Mouse (Mus musculus): ENCODE measurements around the gene Ogfod2. TPM values are rescaled to one million over a fixed set of nuclear protein-coding genes. Genes with fewer than 3 reads are reported as not detected.
A peak's percentile ranks its signal among the peaks of the same experiment; 100 is the strongest.

Gene Ogfod2
- polyA plus RNA-seq, 1 experiment from 2014 or later: 19.7 TPM

DNA sequence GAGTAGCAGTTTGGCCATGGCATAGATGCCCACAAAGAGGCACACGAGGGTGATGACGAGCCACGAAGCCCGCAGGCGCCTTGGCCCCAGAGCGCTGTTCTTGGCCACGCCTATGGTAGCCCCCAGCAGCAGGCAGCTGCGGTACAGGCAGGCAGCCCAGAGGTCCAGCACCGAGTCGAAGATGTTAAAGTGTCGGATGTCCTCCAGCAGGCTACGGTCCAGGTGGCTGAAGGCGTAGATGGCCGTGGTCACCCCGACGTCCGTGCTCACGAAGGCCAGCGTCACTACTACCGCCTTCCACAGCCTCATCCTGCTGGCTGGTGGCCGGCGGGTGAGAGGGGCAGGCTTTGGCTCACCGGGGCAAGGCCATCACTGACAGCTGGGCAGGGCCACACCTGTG is 22.2 kb upstream of the Ogfod2 start:
- Histone ChIP-seq H3K9ac (replicated peaks; ENCODE audit: low read length) (no peak overlapping the region), H3K4me1 (ENCODE audit: control insufficient read depth, insufficient read depth, low read length) (no peaks in the 10 kb centered on the region), H3K9me3 (ENCODE audit: control insufficient read depth, low read length) (no peaks in the 10 kb centered on the region), H3K27ac (replicated peaks; ENCODE audit: low read depth, low read length) (no peak overlapping the region), H3K27me3 (ENCODE audit: control insufficient read depth, insufficient read depth, low read length) (no peaks in the 10 kb centered on the region), H3K36me3 (ENCODE audit: control insufficient read depth, insufficient read depth, low read length) (no peaks in the 10 kb centered on the region), H3K4me2 (ENCODE audit: low read length) (no peak overlapping the region), H3K4me3 (replicated peaks; ENCODE audit: low read depth, low read length) (no peak overlapping the region)
- DNase-seq (no peak), ATAC-seq (ENCODE audit: low FRiP score, low TSS enrichment) (no peak)
- WGBS: 88% methylated on average over 23 of the region's 23 CpGs

DNA sequence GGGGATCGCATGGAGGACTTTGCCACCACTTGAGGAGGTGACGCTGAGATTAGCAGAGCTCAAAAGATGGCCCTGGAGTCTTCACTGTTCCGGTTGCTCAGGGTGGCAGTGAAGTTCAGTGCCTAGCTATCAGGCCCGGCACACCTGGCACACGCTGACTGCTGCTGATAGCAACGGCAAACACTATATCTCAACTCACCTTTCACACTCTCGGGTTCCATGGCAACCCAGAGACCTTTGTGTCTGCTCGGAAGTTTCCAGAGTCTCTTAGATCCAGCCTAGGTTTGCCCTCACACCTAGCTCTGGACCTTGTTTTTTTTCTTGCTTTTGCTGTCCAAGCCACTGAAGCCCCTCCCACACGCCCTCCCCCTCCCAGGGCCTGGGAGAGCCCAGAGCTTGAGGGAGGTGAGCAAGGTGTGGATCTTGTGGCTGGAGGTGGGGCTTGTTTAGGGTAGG is 20.1 kb upstream of the Ogfod2 start:
- 73% methylated on average over 9 of the region's 9 CpGs for WGBS
- DNase-seq: no peak
- no peaks in the 10 kb centered on the region for H3K9me3 ChIP-seq (ENCODE audit: control insufficient read depth, low read length)
- H3K36me3 ChIP-seq (ENCODE audit: control insufficient read depth, insufficient read depth, low read length): no peaks in the 10 kb centered on the region
- no peak overlapping the region for H3K27ac ChIP-seq (replicated peaks; ENCODE audit: low read depth, low read length)
- H3K27me3 ChIP-seq (ENCODE audit: control insufficient read depth, insufficient read depth, low read length): peaks cover 8% of the 10 kb centered on the region
- no peak overlapping the region for H3K4me3 ChIP-seq (replicated peaks; ENCODE audit: low read depth, low read length)
- H3K4me1 ChIP-seq (ENCODE audit: control insufficient read depth, insufficient read depth, low read length): peaks cover 10% of the 10 kb centered on the region; the same call in 1 of the 2 replicates
- no peak overlapping the region for H3K9ac ChIP-seq (replicated peaks; ENCODE audit: low read length)
- no peak overlapping the region for H3K4me2 ChIP-seq (ENCODE audit: low read length)
- no peak for ATAC-seq (ENCODE audit: low FRiP score, low TSS enrichment)

DNA sequence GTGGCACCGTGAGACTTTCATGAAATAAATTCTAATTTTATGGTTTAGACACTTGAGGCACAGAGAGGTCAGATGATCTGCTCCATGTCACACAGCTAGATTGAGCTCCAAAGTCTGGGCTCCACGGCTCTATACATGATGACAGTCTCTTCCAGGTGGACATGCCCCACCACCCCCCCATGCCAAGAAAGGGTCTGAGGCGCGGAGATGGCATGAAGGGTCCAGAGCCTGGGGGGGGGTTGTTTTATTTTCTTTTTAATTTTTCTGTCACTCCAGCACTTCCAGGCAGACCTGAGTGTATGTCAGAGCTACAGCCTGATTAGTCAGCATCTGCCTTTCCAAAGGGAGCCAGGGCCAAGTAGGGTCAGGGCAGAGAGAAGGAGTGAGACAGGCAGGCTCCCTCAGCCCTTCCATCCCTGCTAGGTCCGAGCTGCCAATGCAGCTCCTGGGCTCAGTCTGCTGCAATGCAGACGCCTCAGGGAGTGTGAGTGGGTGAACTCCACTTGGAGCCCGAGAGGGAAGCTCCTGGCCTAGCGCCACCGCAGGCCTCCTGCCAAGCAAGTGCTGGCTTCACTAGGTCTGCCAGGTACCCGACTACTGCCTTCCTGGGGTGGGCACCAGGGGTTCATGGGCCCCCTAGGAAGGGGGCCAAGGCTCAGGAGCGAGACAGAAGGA is 18.8 kb upstream of the Ogfod2 start:
- ATAC-seq (ENCODE audit: low FRiP score, low TSS enrichment) (no peak), DNase-seq (peak; percentile 41)
- Histone ChIP-seq H3K27ac (replicated peaks; ENCODE audit: low read depth, low read length) (no peak overlapping the region), H3K9ac (replicated peaks; ENCODE audit: low read length) (no peak overlapping the region), H3K4me2 (ENCODE audit: low read length) (no peak overlapping the region), H3K4me3 (replicated peaks; ENCODE audit: low read depth, low read length) (no peak overlapping the region), H3K9me3 (ENCODE audit: control insufficient read depth, low read length) (no peaks in the 10 kb centered on the region), H3K36me3 (ENCODE audit: control insufficient read depth, insufficient read depth, low read length) (no peaks in the 10 kb centered on the region), H3K27me3 (ENCODE audit: control insufficient read depth, insufficient read depth, low read length) (peaks cover 8% of the 10 kb centered on the region), H3K4me1 (ENCODE audit: control insufficient read depth, insufficient read depth, low read length) (peaks cover 10% of the 10 kb centered on the region; the same call in 1 of the 2 replicates)
- 73% methylated on average over 11 of the region's 11 CpGs for WGBS

DNA sequence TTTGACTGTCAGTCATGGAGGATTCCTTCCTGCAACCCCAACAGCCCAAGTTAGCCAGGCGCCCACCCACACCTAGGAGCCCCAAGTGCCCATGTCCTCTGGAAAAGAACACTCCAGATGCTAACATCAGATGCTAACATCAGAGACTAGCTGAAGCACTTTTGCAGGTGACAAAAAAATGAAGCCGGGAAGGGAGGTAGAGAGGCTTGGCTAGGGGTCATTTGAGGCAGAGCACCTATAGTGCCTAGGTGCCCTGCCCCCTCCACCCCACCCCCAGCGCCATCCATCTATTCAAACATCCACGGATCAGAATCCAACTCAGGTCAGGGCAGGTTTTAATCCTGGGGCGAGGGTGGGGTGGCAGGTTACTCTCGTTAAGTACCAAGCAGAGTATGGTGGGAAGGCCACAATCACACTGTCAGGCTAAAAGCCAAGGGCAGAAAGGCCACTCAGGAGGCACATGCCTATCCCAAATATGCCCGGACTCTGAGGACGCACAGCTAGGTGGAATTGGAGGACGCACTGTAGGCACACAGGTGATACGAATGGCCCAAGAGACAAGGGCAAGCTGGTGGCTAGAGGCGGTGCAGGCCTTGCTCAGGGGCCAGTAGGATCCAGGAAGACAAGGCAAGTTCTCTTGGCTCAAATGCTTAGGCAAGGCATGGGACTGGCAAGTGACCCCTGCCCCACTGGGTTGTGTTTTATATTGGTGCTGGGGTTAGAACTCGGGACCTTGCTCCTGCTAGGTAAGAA is 18.1 kb upstream of the Ogfod2 start:
- H3K27ac ChIP-seq (replicated peaks; ENCODE audit: low read depth, low read length): no peak overlapping the region
- WGBS: 87% methylated on average over 12 of the region's 12 CpGs
- DNase-seq (no peak), ATAC-seq (ENCODE audit: low FRiP score, low TSS enrichment) (no peak)
- no peaks in the 10 kb centered on the region for H3K36me3 ChIP-seq (ENCODE audit: control insufficient read depth, insufficient read depth, low read length)
- no peak overlapping the region for H3K4me3 ChIP-seq (replicated peaks; ENCODE audit: low read depth, low read length)
- H3K9ac ChIP-seq (replicated peaks; ENCODE audit: low read length): no peak overlapping the region
- no peak overlapping the region for H3K4me2 ChIP-seq (ENCODE audit: low read length)
- no peaks in the 10 kb centered on the region for H3K9me3 ChIP-seq (ENCODE audit: control insufficient read depth, low read length)
- H3K27me3 ChIP-seq (ENCODE audit: control insufficient read depth, insufficient read depth, low read length): peaks cover 8% of the 10 kb centered on the region
- H3K4me1 ChIP-seq (ENCODE audit: control insufficient read depth, insufficient read depth, low read length): peaks cover 10% of the 10 kb centered on the region; the same call in 1 of the 2 replicates

DNA sequence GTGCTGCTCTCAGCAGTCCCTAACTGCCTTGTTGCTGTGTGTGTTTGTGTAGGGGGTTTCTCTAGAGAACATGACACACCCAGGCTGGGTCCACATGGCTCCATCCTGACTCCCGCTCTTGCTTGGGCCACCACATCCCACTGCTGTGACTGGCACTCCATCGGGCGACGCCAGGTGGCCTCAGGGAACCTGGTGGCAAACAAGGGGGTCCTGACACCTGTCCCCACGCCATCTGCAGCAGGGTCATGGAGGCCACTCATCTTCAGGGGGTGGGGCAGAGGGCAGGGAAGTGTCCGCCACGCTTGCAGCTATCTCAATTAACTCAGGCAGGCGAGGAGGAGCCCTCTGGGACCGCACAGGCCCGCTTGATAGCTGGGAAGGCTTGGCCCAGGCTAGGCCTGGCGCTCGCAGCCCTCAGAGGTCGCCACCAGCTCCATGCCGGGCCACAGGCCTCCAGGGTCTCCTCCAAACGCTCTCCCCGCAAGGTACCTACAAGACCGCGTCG is 17.0 kb upstream of the Ogfod2 start:
- peak overlapping the region; percentile 42 for H3K4me3 ChIP-seq (replicated peaks; ENCODE audit: low read depth, low read length)
- H3K36me3 ChIP-seq (ENCODE audit: control insufficient read depth, insufficient read depth, low read length): no peaks in the 10 kb centered on the region
- DNase-seq: no peak
- no peaks in the 10 kb centered on the region for H3K9me3 ChIP-seq (ENCODE audit: control insufficient read depth, low read length)
- peak; percentile 58; the same call in 1 of the 2 replicates for ATAC-seq (ENCODE audit: low FRiP score, low TSS enrichment)
- peak overlapping the region; percentile 52 for H3K9ac ChIP-seq (replicated peaks; ENCODE audit: low read length)
- H3K27me3 ChIP-seq (ENCODE audit: control insufficient read depth, insufficient read depth, low read length): peaks cover 8% of the 10 kb centered on the region
- H3K27ac ChIP-seq (replicated peaks; ENCODE audit: low read depth, low read length): no peak overlapping the region
- H3K4me2 ChIP-seq (ENCODE audit: low read length): peak overlapping the region; percentile 57
- WGBS: 8% methylated on average over 19 of the region's 19 CpGs
- peaks cover 10% of the 10 kb centered on the region; the same call in 1 of the 2 replicates for H3K4me1 ChIP-seq (ENCODE audit: control insufficient read depth, insufficient read depth, low read length)

DNA sequence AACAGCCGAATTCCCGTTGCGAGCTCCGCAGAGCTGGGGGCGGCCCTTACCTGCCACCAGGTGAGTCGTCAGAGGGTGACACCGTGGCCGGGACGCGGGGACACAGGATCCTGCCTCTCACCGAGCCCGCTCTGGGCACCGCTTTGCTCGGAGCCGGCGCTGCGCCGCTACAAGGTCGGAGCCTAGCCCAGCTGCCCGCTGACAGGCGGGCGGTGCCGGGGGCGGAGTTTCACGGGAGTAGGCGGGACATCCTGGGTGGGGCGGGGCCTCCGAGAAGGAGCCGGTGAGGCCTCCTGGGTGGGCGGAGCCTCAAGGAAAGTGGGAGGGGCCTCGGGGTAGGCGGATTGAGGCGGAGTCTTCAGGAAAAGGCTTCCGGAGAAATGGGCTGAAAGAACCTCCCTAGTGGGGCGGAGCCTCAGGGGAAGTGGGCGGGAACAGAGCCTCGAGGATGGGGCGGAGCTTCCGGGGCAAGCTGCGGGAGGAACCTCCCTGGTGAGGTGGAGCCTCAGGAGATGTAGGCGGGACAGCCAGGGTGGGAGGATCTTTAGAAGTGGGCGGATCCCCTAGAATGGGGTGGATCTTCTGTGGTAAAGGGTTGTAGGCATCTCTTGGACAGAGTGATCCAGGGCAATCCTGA is 16.4 kb upstream of the Ogfod2 start, which contains the start of gene Abcb9:
Gene Abcb9 (minus strand): TSS at position 203 of the 637 bp plus-strand sequence.
- ATAC-seq (ENCODE audit: low FRiP score, low TSS enrichment) (peak; percentile 73; the same call in 1 of the 2 replicates), DNase-seq (peak; percentile 86)
- Histone ChIP-seq H3K27ac (replicated peaks; ENCODE audit: low read depth, low read length) (no peak within 1 kb of the TSS), H3K4me3 (replicated peaks; ENCODE audit: low read depth, low read length) (peak within 1 kb of the TSS; percentile 42), H3K9me3 (ENCODE audit: control insufficient read depth, low read length) (no peaks in the 10 kb centered on the region), H3K36me3 (ENCODE audit: control insufficient read depth, insufficient read depth, low read length) (no peaks in the 10 kb centered on the region), H3K9ac (replicated peaks; ENCODE audit: low read length) (peak within 1 kb of the TSS; percentile 52), H3K27me3 (ENCODE audit: control insufficient read depth, insufficient read depth, low read length) (peaks cover 8% of the 10 kb centered on the region), H3K4me2 (ENCODE audit: low read length) (peak within 1 kb of the TSS; percentile 57), H3K4me1 (ENCODE audit: control insufficient read depth, insufficient read depth, low read length) (peaks cover 10% of the 10 kb centered on the region; the same call in 1 of the 2 replicates)
- 1% methylated on average over 42 of the region's 42 CpGs for WGBS

DNA sequence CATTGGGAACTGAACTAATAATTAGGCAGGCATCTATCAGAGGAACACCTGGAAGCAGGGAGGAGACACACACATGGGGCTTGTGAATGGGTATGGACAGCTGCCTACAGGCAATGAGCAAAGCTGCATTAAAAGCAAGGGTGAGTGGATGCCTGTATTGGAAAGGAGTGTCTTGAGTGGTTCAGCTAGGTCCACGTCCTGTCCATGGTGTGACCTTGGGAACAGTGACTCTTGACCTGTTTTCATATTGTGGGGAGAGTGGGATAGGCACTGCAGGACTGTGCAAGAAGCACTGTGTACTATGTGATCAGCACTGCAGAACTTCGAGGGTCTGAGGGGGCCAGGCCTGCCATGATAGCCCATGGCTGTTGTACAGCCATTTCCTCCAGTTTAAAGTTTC is 13.2 kb upstream of the Ogfod2 start:
- WGBS: 96% methylated on average over 2 of the region's 2 CpGs
- no peaks in the 10 kb centered on the region for H3K9me3 ChIP-seq (ENCODE audit: control insufficient read depth, low read length)
- H3K27me3 ChIP-seq (ENCODE audit: control insufficient read depth, insufficient read depth, low read length): peaks cover 8% of the 10 kb centered on the region
- H3K36me3 ChIP-seq (ENCODE audit: control insufficient read depth, insufficient read depth, low read length): no peaks in the 10 kb centered on the region
- H3K4me1 ChIP-seq (ENCODE audit: control insufficient read depth, insufficient read depth, low read length): peaks cover 10% of the 10 kb centered on the region; the same call in 1 of the 2 replicates
- H3K27ac ChIP-seq (replicated peaks; ENCODE audit: low read depth, low read length): no peak overlapping the region
- H3K4me3 ChIP-seq (replicated peaks; ENCODE audit: low read depth, low read length): no peak overlapping the region
- DNase-seq (no peak), ATAC-seq (ENCODE audit: low FRiP score, low TSS enrichment) (no peak)
- no peak overlapping the region for H3K9ac ChIP-seq (replicated peaks; ENCODE audit: low read length)
- H3K4me2 ChIP-seq (ENCODE audit: low read length): no peak overlapping the region
